Mouse (Mus musculus) liver, embryonic 13.5 days (tissue): ENCODE data around the gene C2cd4a. TPM values are rescaled to one million over a fixed set of nuclear protein-coding genes. Genes with fewer than 3 reads are reported as not detected.

ENCODE experiments used
- ATAC-seq: fragments of 200-750 bp; cut with Nextera tagmentation; 2 replicates; pipeline ENCODE4 v1.8.0; 2017; ENCODE audit warnings: low read depth, mild to moderate bottlenecking, moderate number of reproducible peaks, moderate library complexity
- DNase-seq: peaks from one replicate; pipeline ENCODE4 v3.0.0; 2022
- H3K27ac ChIP-seq: fragments of 300-500 bp; sonication (generic); 2 replicates; pipeline ENCODE4 v1.5.1; 2015; ENCODE audit warnings: moderate library complexity, mild to moderate bottlenecking, inconsistent platforms
- H3K27me3 ChIP-seq: fragments of 300-500 bp; sonication (generic); 2 replicates; pipeline ENCODE4 v1.6.1; 2015; ENCODE audit warnings: mild to moderate bottlenecking, inconsistent platforms
- H3K36me3 ChIP-seq: fragments of 300-500 bp; sonication (generic); 2 replicates; pipeline ENCODE4 v1.6.1; 2015; ENCODE audit warnings: mild to moderate bottlenecking, inconsistent platforms
- H3K4me1 ChIP-seq: fragments of 300-500 bp; sonication (generic); replicated peaks from 2 replicates; pipeline ENCODE4 v1.6.1; 2015; ENCODE audit warnings: inconsistent platforms
- H3K4me2 ChIP-seq: fragments of 300-500 bp; sonication (generic); 2 replicates; pipeline ENCODE4 v1.6.1; 2015; ENCODE audit warnings: inconsistent platforms, mild to moderate bottlenecking, moderate library complexity
- H3K4me3 ChIP-seq: fragments of 300-500 bp; sonication (generic); replicated peaks from 2 replicates; pipeline ENCODE4 v1.5.1; 2015; ENCODE audit warnings: mild to moderate bottlenecking, inconsistent platforms
- H3K9ac ChIP-seq: fragments of 300-500 bp; sonication (generic); 2 replicates; pipeline ENCODE4 v1.6.1; 2015; ENCODE audit warnings: mild to moderate bottlenecking, inconsistent platforms
- H3K9me3 ChIP-seq: fragments of 300-500 bp; sonication (generic); replicated peaks from 2 replicates; pipeline ENCODE4 v1.6.1; 2016; ENCODE audit warnings: inconsistent platforms
- WGBS: fragments of 180-500 bp; shearing (Covaris S2); methylation state at CpG from one replicate; pipeline ENCODE4 v1.1.7; 2015; ENCODE audit not compliant: insufficient replicate concordance; 5-methylcytosine and 5-hydroxymethylcytosine counted together
- polyA plus RNA-seq: library from polyadenylated mRNA; unstranded; fragments of >200 nt; fragmentation: Nextera tagmentation; extraction: Ambion mirVana; gene quantifications from 2 replicates; pipeline ENCODE4 v1.2.1, GENCODE M21; 2015

C2cd4a gene
- polyA plus RNA-seq, 1 experiment from 2014 or later = 3.4 TPM

GRCm38 (mm10) chr9:67860273-67860672 is 28.1 kb upstream of the C2cd4a start:
- H3K9me3 ChIP-seq = no peaks in the 10 kb centered on the region
- H3K36me3 ChIP-seq = peaks cover 32% of the 10 kb centered on the region
- no peaks in the 10 kb centered on the region for H3K27me3 ChIP-seq
- WGBS = 32% methylated on average over 2 of the region's 2 CpGs
- DNase-seq (no peak), ATAC-seq (peak; percentile 67)
- H3K4me3 ChIP-seq = no peak overlapping the region
- H3K9ac ChIP-seq = peak overlapping the region; percentile 28; the same call in 1 of the 2 replicates
- peak overlapping the region; percentile 21; the same call in 1 of the 2 replicates for H3K4me2 ChIP-seq
- peak overlapping the region; percentile 77 for H3K27ac ChIP-seq
- H3K4me1 ChIP-seq = peaks cover 49% of the 10 kb centered on the region

GRCm38 (mm10) chr9:67851150-67851549 is 19.0 kb upstream of the C2cd4a start:
- no peak for DNase-seq
- ATAC-seq = peak; percentile 62
- Histone ChIP-seq H3K36me3 (peaks cover 23% of the 10 kb centered on the region), H3K4me2 (no peak overlapping the region), H3K9me3 (no peaks in the 10 kb centered on the region), H3K27me3 (no peaks in the 10 kb centered on the region), H3K9ac (no peak overlapping the region), H3K4me1 (peaks cover 43% of the 10 kb centered on the region), H3K27ac (no peak overlapping the region), H3K4me3 (no peak overlapping the region)
- 66% methylated on average over 4 of the region's 4 CpGs for WGBS

GRCm38 (mm10) chr9:67849846-67850245 is 17.7 kb upstream of the C2cd4a start:
- Histone ChIP-seq H3K36me3 (peaks cover 21% of the 10 kb centered on the region), H3K4me3 (no peak overlapping the region), H3K4me2 (no peak overlapping the region), H3K9ac (peak overlapping the region; percentile 50; the same call in 1 of the 2 replicates), H3K27me3 (no peaks in the 10 kb centered on the region), H3K4me1 (peaks cover 53% of the 10 kb centered on the region), H3K9me3 (no peaks in the 10 kb centered on the region), H3K27ac (peak overlapping the region; percentile 8; the same call in 1 of the 2 replicates)
- DNase-seq (no peak), ATAC-seq (peak; percentile 41)
- 77% methylated on average over 3 of the region's 3 CpGs for WGBS

- DNase-seq (no peak), ATAC-seq (no peak)
- H3K27ac ChIP-seq = no peak overlapping the region; the same call in 1 of the 2 replicates
- 77% methylated on average over 12 of the region's 12 CpGs for WGBS
- H3K4me2 ChIP-seq = no peak overlapping the region
- peaks cover 19% of the 10 kb centered on the region; the same call in 1 of the 2 replicates for H3K36me3 ChIP-seq
- H3K9ac ChIP-seq = no peak overlapping the region
- H3K27me3 ChIP-seq = no peaks in the 10 kb centered on the region
- no peaks in the 10 kb centered on the region for H3K9me3 ChIP-seq
- H3K4me3 ChIP-seq = no peak overlapping the region
- H3K4me1 ChIP-seq = peaks cover 57% of the 10 kb centered on the region
Measured at GRCm38 (mm10) chr9:67849397-67849796, 17.3 kb upstream of the C2cd4a start.

GRCm38 (mm10) chr9:67847606-67848005 is 15.5 kb upstream of the C2cd4a start:
- ATAC-seq (no peak), DNase-seq (no peak)
- Histone ChIP-seq H3K4me3 (no peak overlapping the region), H3K4me2 (no peak overlapping the region), H3K27me3 (no peaks in the 10 kb centered on the region), H3K36me3 (peaks cover 9% of the 10 kb centered on the region; the same call in 1 of the 2 replicates), H3K9ac (no peak overlapping the region), H3K9me3 (no peaks in the 10 kb centered on the region), H3K27ac (no peak overlapping the region), H3K4me1 (peaks cover 75% of the 10 kb centered on the region)
- WGBS = 91% methylated on average over 3 of the region's 3 CpGs

GRCm38 (mm10) chr9:67846089-67846488 is 14.0 kb upstream of the C2cd4a start:
- 80% methylated on average over 2 of the region's 2 CpGs for WGBS
- ATAC-seq = no peak
- no peak for DNase-seq
- Histone ChIP-seq H3K4me1 (peaks cover 89% of the 10 kb centered on the region), H3K4me3 (no peak overlapping the region), H3K27ac (peak overlapping the region; percentile 9; the same call in 1 of the 2 replicates), H3K27me3 (no peaks in the 10 kb centered on the region), H3K4me2 (no peak overlapping the region), H3K9ac (no peak overlapping the region), H3K36me3 (peaks cover 9% of the 10 kb centered on the region; the same call in 1 of the 2 replicates), H3K9me3 (no peaks in the 10 kb centered on the region)

GRCm38 (mm10) chr9:67845648-67846047 is 13.5 kb upstream of the C2cd4a start:
- DNase-seq = no peak
- 50% methylated on average over 5 of the region's 5 CpGs for WGBS
- H3K4me2 ChIP-seq = no peak overlapping the region
- H3K27ac ChIP-seq = peak overlapping the region; percentile 9; the same call in 1 of the 2 replicates
- peaks cover 89% of the 10 kb centered on the region for H3K4me1 ChIP-seq
- H3K4me3 ChIP-seq = no peak overlapping the region
- no peaks in the 10 kb centered on the region for H3K27me3 ChIP-seq
- no peak for ATAC-seq
- H3K36me3 ChIP-seq = peaks cover 9% of the 10 kb centered on the region; the same call in 1 of the 2 replicates
- no peak overlapping the region for H3K9ac ChIP-seq
- H3K9me3 ChIP-seq = no peaks in the 10 kb centered on the region

GRCm38 (mm10) chr9:67845012-67845411 is 12.9 kb upstream of the C2cd4a start:
- ATAC-seq = no peak
- Histone ChIP-seq H3K27me3 (no peaks in the 10 kb centered on the region), H3K9me3 (no peaks in the 10 kb centered on the region), H3K36me3 (peaks cover 9% of the 10 kb centered on the region; the same call in 1 of the 2 replicates), H3K9ac (0 out of 2 replicates have a peak overlapping the region, but pooled peaks have one; percentile 18), H3K4me3 (no peak overlapping the region), H3K4me1 (peaks cover 85% of the 10 kb centered on the region), H3K27ac (peak overlapping the region; percentile 48), H3K4me2 (peak overlapping the region; percentile 29; the same call in 1 of the 2 replicates)
- no peak for DNase-seq
- WGBS = 51% methylated on average over 4 of the region's 4 CpGs

- Histone ChIP-seq H3K27ac (peak overlapping the region; percentile 67), H3K4me3 (peak overlapping the region; percentile 93; the same call in 1 of the 2 replicates), H3K4me1 (peaks cover 84% of the 10 kb centered on the region), H3K9me3 (no peaks in the 10 kb centered on the region), H3K27me3 (no peaks in the 10 kb centered on the region), H3K9ac (peak overlapping the region; percentile 95), H3K4me2 (peak overlapping the region; percentile 89), H3K36me3 (peaks cover 9% of the 10 kb centered on the region; the same call in 1 of the 2 replicates)
- ATAC-seq (no peak), DNase-seq (no peak)
- 15% methylated on average over 5 of the region's 5 CpGs for WGBS
Measured at GRCm38 (mm10) chr9:67842797-67843196, 10.7 kb upstream of the C2cd4a start.

GRCm38 (mm10) chr9:67839981-67840859 is 8.1 kb upstream of the C2cd4a start, which contains the start of gene Vps13c:
Gene Vps13c (plus strand): TSS chr9:67840396.
- H3K36me3 ChIP-seq = no peaks in the 10 kb centered on the region
- peak within 1 kb of the TSS; percentile 93 for H3K4me3 ChIP-seq
- H3K27ac ChIP-seq = peak within 1 kb of the TSS; percentile 82
- H3K4me2 ChIP-seq = peak within 1 kb of the TSS; percentile 89
- peak; percentile 96 for ATAC-seq
- H3K9me3 ChIP-seq = no peaks in the 10 kb centered on the region
- H3K9ac ChIP-seq = peak within 1 kb of the TSS; percentile 95
- WGBS = under 1% methylated on average over 40 of the region's 53 CpGs
- no peaks in the 10 kb centered on the region for H3K27me3 ChIP-seq
- H3K4me1 ChIP-seq = peaks cover 70% of the 10 kb centered on the region
- peak; percentile 77 for DNase-seq

GRCm38 (mm10) chr9:67837311-67837710 is 5.2 kb upstream of the C2cd4a start:
- no peak for ATAC-seq
- DNase-seq = no peak
- no peak overlapping the region for H3K4me3 ChIP-seq
- peaks cover 13% of the 10 kb centered on the region for H3K27me3 ChIP-seq
- WGBS = 74% methylated on average over 2 of the region's 2 CpGs
- no peak overlapping the region for H3K27ac ChIP-seq
- H3K9me3 ChIP-seq = peaks cover 3% of the 10 kb centered on the region; the same call in 1 of the 2 replicates
- H3K9ac ChIP-seq = no peak overlapping the region
- no peaks in the 10 kb centered on the region for H3K36me3 ChIP-seq
- H3K4me2 ChIP-seq = no peak overlapping the region
- peaks cover 50% of the 10 kb centered on the region for H3K4me1 ChIP-seq
